Mouse (Mus musculus): ENCODE measurements around the gene Wdr46. TPM values are rescaled to one million over a fixed set of nuclear protein-coding genes. Genes with fewer than 3 reads are reported as not detected.

Gene Wdr46
- polyA plus RNA-seq, 1 experiment = not detected

DNA sequence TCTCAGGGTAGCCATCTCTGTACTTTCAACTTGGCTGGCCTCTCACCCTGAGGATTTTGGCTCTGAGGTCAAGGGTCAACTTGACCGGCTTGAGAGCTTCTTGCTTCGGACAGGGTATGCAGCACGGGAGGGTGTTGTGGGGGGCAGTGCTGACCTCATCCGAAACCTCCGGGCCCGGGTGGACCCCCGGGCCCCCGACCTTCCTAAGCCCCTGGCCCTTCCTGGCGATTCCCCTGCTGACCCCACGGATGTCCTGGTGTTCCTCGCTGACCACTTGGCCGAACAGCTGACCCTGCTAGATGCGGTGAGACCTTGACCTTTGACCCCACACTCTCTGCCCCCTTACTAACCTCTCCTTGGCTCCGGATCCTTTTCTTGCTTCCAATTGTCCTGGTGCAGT, 8.0 kb upstream of the Wdr46 start:
- TF ChIP-seq POLR2A (IDR thresholded peaks at IDR 0.05; ENCODE audit: insufficient read depth, low read depth, low read length) = no peak
- H3K4me1 ChIP-seq (ENCODE audit: control insufficient read depth, insufficient read depth, low read length) = peaks cover 12% of the 10 kb centered on the region
- H3K27ac ChIP-seq (ENCODE audit: insufficient read depth, low read depth, low read length) = no peak overlapping the region
- H3K4me3 ChIP-seq (ENCODE audit: insufficient read depth, low read depth, low read length) = no peak overlapping the region
- WGBS = 87% methylated on average over 14 of the region's 14 CpGs

DNA sequence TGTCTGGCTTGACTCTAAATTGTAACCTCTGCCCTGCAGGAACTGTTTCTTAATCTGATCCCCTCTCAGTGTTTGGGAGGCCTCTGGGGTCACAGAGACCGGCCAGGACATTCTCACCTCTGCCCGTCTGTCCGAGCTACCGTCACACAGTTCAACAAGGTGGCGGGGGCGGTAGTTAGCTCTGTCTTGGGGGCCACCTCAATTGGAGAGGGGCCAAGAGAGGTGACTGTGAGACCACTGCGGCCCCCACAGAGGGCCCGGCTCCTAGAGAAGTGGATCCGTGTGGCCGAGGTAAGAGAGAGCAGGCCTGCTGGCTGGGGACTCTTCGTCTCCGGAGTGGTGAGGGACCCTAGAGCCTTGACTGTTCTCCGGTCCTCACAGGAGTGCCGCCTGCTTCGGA, 7.5 kb upstream of the Wdr46 start:
- no peak for TF ChIP-seq POLR2A (IDR thresholded peaks at IDR 0.05; ENCODE audit: insufficient read depth, low read depth, low read length)
- no peak for TF ChIP-seq CTCF (IDR thresholded peaks at IDR 0.05; ENCODE audit: insufficient read depth, low read depth, low read length)
- WGBS = 92% methylated on average over 15 of the region's 15 CpGs
- H3K4me3 ChIP-seq (ENCODE audit: insufficient read depth, low read depth, low read length) = no peak overlapping the region
- no peak overlapping the region for H3K27ac ChIP-seq (ENCODE audit: insufficient read depth, low read depth, low read length)
- peaks cover 12% of the 10 kb centered on the region for H3K4me1 ChIP-seq (ENCODE audit: control insufficient read depth, insufficient read depth, low read length)

DNA sequence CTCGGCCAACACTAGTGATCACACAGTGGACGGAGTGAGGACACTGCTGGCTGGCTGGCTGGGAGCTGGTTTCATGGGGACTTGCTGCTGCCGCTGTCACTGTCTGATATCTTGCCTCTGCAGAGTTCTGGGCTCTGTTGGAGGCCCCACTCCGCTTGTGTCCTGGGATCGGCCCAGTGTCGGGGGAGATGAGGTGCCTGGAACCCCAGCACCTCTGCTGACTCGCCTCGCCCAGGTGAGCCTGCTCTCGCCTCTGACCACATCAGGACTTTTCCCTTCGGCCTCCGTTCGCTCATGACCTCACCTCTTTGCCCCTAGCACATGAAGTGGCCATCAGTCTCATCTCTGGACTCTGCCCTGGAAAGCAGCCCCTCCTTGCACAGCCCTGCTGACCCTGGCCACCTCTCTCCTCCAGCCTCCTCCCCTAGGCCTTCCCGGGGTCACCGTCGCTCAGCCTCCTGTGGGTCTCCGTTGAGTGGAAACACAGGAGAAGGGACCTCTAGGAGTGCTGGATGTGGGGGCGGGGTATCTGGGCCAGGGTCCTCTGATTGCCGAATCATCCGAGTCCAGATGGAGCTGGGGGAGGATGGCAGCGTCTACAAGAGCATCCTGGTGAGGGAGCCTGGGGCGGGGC, 4.9 kb upstream of the Wdr46 start:
- Histone ChIP-seq H3K27ac (ENCODE audit: insufficient read depth, low read depth, low read length) (no peak overlapping the region), H3K4me1 (ENCODE audit: control insufficient read depth, insufficient read depth, low read length) (peaks cover 18% of the 10 kb centered on the region), H3K4me3 (ENCODE audit: insufficient read depth, low read depth, low read length) (no peak overlapping the region)
- no peak for TF ChIP-seq POLR2A (IDR thresholded peaks at IDR 0.05; ENCODE audit: insufficient read depth, low read depth, low read length)
- no peak for TF ChIP-seq CTCF (IDR thresholded peaks at IDR 0.05; ENCODE audit: insufficient read depth, low read depth, low read length)
- WGBS = 91% methylated on average over 21 of the region's 21 CpGs

DNA sequence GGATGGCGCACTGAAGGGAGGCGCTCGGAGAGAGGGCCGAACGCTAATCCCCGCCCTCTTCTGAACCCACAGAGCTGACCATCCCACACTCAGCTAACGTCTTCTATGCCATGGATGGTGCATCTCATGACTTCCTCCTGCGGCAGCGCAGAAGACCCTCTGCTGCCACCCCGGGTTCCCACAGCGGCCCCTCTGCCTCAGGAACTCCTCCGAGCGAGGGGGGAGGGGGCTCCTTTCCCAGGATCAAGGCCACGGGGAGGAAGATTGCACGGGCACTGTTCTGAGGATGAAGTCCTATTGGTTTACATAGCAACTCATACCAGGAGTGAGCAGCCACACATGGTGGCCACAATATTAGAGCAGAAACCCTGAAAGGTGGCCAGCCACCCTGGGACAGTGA, 3.5 kb upstream of the Wdr46 start:
- WGBS = 87% methylated on average over 15 of the region's 15 CpGs
- H3K4me3 ChIP-seq (ENCODE audit: insufficient read depth, low read depth, low read length) = no peak overlapping the region

DNA sequence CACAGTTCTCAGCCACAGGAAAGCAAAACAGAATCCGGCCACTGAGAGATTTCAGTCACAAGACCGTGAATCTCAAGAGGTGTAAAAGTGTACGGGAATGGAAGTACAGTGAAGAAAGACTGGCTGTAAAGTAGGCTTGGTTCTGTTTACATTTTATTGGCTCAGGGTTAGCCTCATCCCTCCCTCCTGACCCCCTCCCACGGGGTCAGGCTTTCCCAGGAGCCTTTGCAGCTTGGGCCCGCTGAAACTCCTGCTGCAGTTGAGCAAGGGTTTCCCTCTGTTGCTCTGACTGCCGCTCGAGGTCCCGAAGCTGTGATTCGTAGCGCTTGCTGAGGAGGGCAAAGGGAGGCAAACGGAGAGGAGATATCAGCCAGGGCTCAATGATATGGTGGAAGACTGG, 1.7 kb upstream of the Wdr46 start:
- TF ChIP-seq CTCF (IDR thresholded peaks at IDR 0.05; ENCODE audit: insufficient read depth, low read depth, low read length) = no peak
- no peak for TF ChIP-seq POLR2A (IDR thresholded peaks at IDR 0.05; ENCODE audit: insufficient read depth, low read depth, low read length)
- H3K4me1 ChIP-seq (ENCODE audit: control insufficient read depth, insufficient read depth, low read length) = peaks cover 20% of the 10 kb centered on the region
- H3K4me3 ChIP-seq (ENCODE audit: insufficient read depth, low read depth, low read length) = no peak overlapping the region
- no peak overlapping the region for H3K27ac ChIP-seq (ENCODE audit: insufficient read depth, low read depth, low read length)
- 78% methylated on average over 11 of the region's 11 CpGs for WGBS

More for the DNA sequence above, 3.5 kb upstream of the Wdr46 start:
- TF ChIP-seq CTCF (IDR thresholded peaks at IDR 0.05; ENCODE audit: insufficient read depth, low read depth, low read length) = no peak
- no peak overlapping the region for H3K27ac ChIP-seq (ENCODE audit: insufficient read depth, low read depth, low read length)
- peaks cover 20% of the 10 kb centered on the region for H3K4me1 ChIP-seq (ENCODE audit: control insufficient read depth, insufficient read depth, low read length)

DNA sequence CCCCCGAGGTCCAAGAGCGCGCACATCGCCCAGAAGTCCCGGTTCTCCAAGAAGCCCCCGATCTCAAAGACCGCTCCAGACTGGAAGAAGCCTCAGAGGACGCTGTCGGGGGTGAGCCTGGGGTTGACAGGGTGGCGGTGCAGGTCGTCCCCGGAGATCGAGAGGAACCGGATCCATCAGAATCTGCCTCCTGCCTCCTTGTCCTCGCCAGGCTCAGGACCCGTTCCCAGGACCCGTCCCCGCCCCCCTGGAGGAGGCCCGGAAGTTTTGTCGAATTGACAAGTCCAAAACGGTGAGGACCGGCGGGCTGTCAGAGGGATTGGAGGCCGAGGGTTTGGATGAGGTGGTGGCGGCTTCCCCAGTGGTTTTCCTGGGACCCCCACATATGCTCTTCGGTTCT, 521 bp downstream of the Wdr46 start:
- 4% methylated on average over 26 of the region's 26 CpGs for WGBS
- peak overlapping the region; percentile 77 for H3K4me3 ChIP-seq (ENCODE audit: insufficient read depth, low read depth, low read length)
- no peak overlapping the region for H3K27ac ChIP-seq (ENCODE audit: insufficient read depth, low read depth, low read length)

DNA sequence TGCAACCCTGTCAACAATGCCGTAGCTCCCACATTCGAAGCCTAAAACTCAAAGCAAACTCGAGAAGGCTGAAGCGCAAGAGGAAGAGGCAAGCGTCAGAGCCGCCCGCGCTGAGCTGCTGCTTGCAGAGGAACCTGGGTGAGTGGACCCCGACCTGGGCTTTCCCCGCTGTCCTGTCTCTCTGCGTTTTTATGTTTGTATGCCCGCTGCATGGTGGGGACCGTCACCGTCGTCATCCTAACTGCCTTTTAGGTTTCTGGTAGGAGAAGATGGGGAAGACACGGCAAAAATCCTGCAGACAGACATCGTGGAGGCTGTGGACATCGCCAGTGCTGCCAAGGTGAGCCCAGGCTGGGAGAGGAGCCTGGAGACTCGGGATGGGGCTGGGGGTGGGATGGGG, 921 bp downstream of the Wdr46 start:
- Histone ChIP-seq H3K4me1 (ENCODE audit: control insufficient read depth, insufficient read depth, low read length) (peaks cover 20% of the 10 kb centered on the region), H3K4me3 (ENCODE audit: insufficient read depth, low read depth, low read length) (peak overlapping the region; percentile 77), H3K27ac (ENCODE audit: insufficient read depth, low read depth, low read length) (no peak overlapping the region)
- TF ChIP-seq POLR2A (IDR thresholded peaks at IDR 0.05; ENCODE audit: insufficient read depth, low read depth, low read length) (no peak), CTCF (IDR thresholded peaks at IDR 0.05; ENCODE audit: insufficient read depth, low read depth, low read length) (no peak)
- WGBS = 59% methylated on average over 19 of the region's 19 CpGs

More for the DNA sequence above, 521 bp downstream of the Wdr46 start:
- H3K4me1 ChIP-seq (ENCODE audit: control insufficient read depth, insufficient read depth, low read length) = peaks cover 20% of the 10 kb centered on the region
- TF ChIP-seq POLR2A (IDR thresholded peaks at IDR 0.05; ENCODE audit: insufficient read depth, low read depth, low read length) (no peak), CTCF (IDR thresholded peaks at IDR 0.05; ENCODE audit: insufficient read depth, low read depth, low read length) (no peak)

DNA sequence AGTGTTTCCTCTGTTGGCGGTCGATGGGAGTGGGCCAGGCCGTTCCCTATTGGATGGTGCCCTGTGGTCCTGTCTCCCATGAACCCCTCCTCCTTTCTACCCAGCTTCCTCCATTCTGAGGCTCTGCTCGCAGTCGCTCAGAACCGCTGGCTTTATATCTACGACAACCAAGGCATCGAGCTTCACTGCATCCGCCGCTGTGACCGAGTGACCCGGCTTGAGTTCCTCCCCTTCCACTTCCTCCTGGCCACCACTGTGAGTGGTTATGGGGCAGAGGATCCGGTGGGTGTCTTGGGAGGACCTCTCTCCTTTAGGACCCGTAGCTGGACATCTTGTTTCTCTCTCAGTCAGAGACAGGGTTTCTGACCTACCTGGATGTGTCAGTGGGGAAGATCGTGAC, 3.0 kb downstream of the Wdr46 start:
- H3K4me1 ChIP-seq (ENCODE audit: control insufficient read depth, insufficient read depth, low read length) = peaks cover 20% of the 10 kb centered on the region
- no peak for TF ChIP-seq CTCF (IDR thresholded peaks at IDR 0.05; ENCODE audit: insufficient read depth, low read depth, low read length)
- no peak for TF ChIP-seq POLR2A (IDR thresholded peaks at IDR 0.05; ENCODE audit: insufficient read depth, low read depth, low read length)
- no peak overlapping the region for H3K27ac ChIP-seq (ENCODE audit: insufficient read depth, low read depth, low read length)
- H3K4me3 ChIP-seq (ENCODE audit: insufficient read depth, low read depth, low read length) = no peak overlapping the region
- 92% methylated on average over 15 of the region's 15 CpGs for WGBS

DNA sequence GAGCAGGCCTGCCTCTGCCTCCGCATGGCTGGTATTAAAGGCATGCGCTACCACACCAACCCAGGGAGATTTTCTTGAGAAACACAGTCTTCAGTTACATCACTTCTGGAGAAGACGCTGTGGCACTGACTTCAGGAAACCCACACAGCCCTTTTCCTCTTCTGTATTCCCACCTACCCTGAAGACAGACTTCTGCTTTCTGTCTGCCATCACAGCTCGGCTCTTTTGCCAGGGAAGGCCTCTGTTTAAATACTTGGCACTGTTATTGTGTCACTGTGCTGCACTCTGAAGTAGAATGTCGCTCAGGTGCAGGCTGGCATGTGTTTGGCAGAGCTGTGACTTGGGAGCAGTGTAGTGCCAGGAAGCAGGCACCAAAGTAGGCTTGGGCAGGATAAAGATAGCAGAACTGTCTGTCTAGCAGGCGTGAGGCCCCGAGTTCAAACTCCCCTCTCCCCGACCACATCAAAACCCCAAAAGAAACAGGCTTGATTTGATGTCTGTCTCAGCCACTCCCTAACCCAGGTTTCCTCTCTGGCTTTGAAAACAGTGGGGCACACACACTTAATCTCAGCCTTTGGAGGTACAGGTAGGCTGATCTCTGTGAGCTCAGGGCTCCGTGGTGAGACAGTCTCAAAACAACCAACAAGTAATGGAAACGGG, 7.1 kb downstream of the Wdr46 start:
- Histone ChIP-seq H3K27ac (ENCODE audit: insufficient read depth, low read depth, low read length) (no peak overlapping the region), H3K4me1 (ENCODE audit: control insufficient read depth, insufficient read depth, low read length) (peaks cover 27% of the 10 kb centered on the region), H3K4me3 (ENCODE audit: insufficient read depth, low read depth, low read length) (no peak overlapping the region)
- WGBS = 89% methylated on average over 10 of the region's 10 CpGs
- TF ChIP-seq POLR2A (IDR thresholded peaks at IDR 0.05; ENCODE audit: insufficient read depth, low read depth, low read length) (no peak), CTCF (IDR thresholded peaks at IDR 0.05; ENCODE audit: insufficient read depth, low read depth, low read length) (no peak)
